Mouse (Mus musculus) stomach, embryonic 14.5 days (tissue): Measurements from ENCODE around the gene Myrf. TPM values are rescaled to one million over a fixed set of nuclear protein-coding genes. Genes with fewer than 3 reads are reported as not detected.

Source experiments
- ATAC-seq: fragments of 200-750 bp; cut with Nextera tagmentation; 2 replicates; pipeline ENCODE4 v1.8.0; 2017; ENCODE audit warnings: low read depth, moderate TSS enrichment; ENCODE audit not compliant: insufficient number of reproducible peaks, insufficient read depth, low FRiP score
- H3K27ac ChIP-seq: fragments of 300-500 bp; sonication (generic); 2 replicates; pipeline ENCODE4 v1.5.1; 2014; ENCODE audit warnings: mild to moderate bottlenecking, low read length, moderate library complexity, mixed read lengths
- H3K27me3 ChIP-seq: fragments of 300-500 bp; sonication (generic); 2 replicates; pipeline ENCODE4 v1.6.1; 2014; ENCODE audit warnings: low read length, control low read depth, mixed read lengths; ENCODE audit not compliant: control insufficient read depth, insufficient read depth
- H3K36me3 ChIP-seq: fragments of 300-500 bp; sonication (generic); 2 replicates; pipeline ENCODE4 v1.6.1; 2014; ENCODE audit warnings: mild to moderate bottlenecking, control low read depth, low read length, moderate library complexity, mixed read lengths; ENCODE audit not compliant: control insufficient read depth, insufficient read depth
- H3K4me1 ChIP-seq: fragments of 300-500 bp; sonication (generic); 2 replicates; pipeline ENCODE4 v1.6.1; 2014; ENCODE audit warnings: low read length, control low read depth, mixed read lengths; ENCODE audit not compliant: control insufficient read depth, insufficient read depth
- H3K4me2 ChIP-seq: fragments of 300-500 bp; sonication (generic); replicated peaks from 2 replicates; pipeline ENCODE4 v1.6.1; 2014; ENCODE audit warnings: low read depth, low read length, control low read depth
- H3K4me3 ChIP-seq: fragments of 300-500 bp; sonication (generic); 2 replicates; pipeline ENCODE4 v1.5.1; 2014; ENCODE audit warnings: low read depth, low read length, control low read depth
- H3K9ac ChIP-seq: fragments of 300-500 bp; sonication (generic); replicated peaks from 2 replicates; pipeline ENCODE4 v1.6.1; 2014; ENCODE audit warnings: low read depth, mild to moderate bottlenecking, control low read depth, low read length, moderate library complexity, mixed read lengths
- H3K9me3 ChIP-seq: fragments of 300-500 bp; sonication (generic); 2 replicates; pipeline ENCODE4 v1.6.1; 2016; ENCODE audit warnings: low read depth, low read length, control low read depth; ENCODE audit not compliant: control insufficient read depth
- WGBS: fragments of 180-500 bp; shearing (Covaris S2); extraction: QIAGEN DNeasy Blood & Tissue Kit; methylation state at CpG from one replicate; pipeline ENCODE4 v1.1.7; 2014; 5-methylcytosine and 5-hydroxymethylcytosine counted together
- polyA plus RNA-seq: library from polyadenylated mRNA; unstranded; fragments of >200 nt; fragmentation: Nextera tagmentation; extraction: Ambion mirVana; gene quantifications from 2 replicates; pipeline ENCODE4 v1.2.1, GENCODE M21; 2014

Myrf gene
- polyA plus RNA-seq, 1 experiment from 2014 or later: 28.4 TPM

GRCm38 (mm10) chr19:10239975-10240653 lies 434 bp downstream of the Myrf start:
- Histone ChIP-seq H3K4me1 (peaks cover 16% of the 10 kb centered on the region), H3K9me3 (no peaks in the 10 kb centered on the region), H3K36me3 (no peaks in the 10 kb centered on the region), H3K27ac (peak overlapping the region; percentile 35; the same call in 1 of the 2 replicates), H3K4me2 (peak overlapping the region; percentile 62), H3K4me3 (peak overlapping the region; percentile 45), H3K9ac (peak overlapping the region; percentile 67), H3K27me3 (no peaks in the 10 kb centered on the region)
- 1% methylated on average over 26 of the region's 26 CpGs for WGBS
- no peak; the same call in 1 of the 2 replicates for ATAC-seq

- Histone ChIP-seq H3K4me3 (peak overlapping the region; percentile 45), H3K36me3 (no peaks in the 10 kb centered on the region), H3K4me1 (peaks cover 20% of the 10 kb centered on the region), H3K9me3 (no peaks in the 10 kb centered on the region), H3K27me3 (no peaks in the 10 kb centered on the region), H3K9ac (0 out of 2 replicates have a peak overlapping the region, but pooled peaks have one; percentile 67), H3K27ac (peak overlapping the region; percentile 35; the same call in 1 of the 2 replicates), H3K4me2 (peak overlapping the region; percentile 62)
- ATAC-seq: no peak
- 25% methylated on average over 2 of the region's 2 CpGs for WGBS
Measured at GRCm38 (mm10) chr19:10239419-10239818, 1.1 kb downstream of the Myrf start.

GRCm38 (mm10) chr19:10238477-10238876 lies 2.1 kb downstream of the Myrf start:
- Histone ChIP-seq H3K27me3 (no peaks in the 10 kb centered on the region), H3K9me3 (no peaks in the 10 kb centered on the region), H3K27ac (peak overlapping the region; percentile 35; the same call in 1 of the 2 replicates), H3K9ac (no peak overlapping the region), H3K36me3 (no peaks in the 10 kb centered on the region), H3K4me2 (peak overlapping the region; percentile 62), H3K4me1 (peaks cover 20% of the 10 kb centered on the region), H3K4me3 (no peak overlapping the region)
- no peak for ATAC-seq
- WGBS: 22% methylated on average over 3 of the region's 3 CpGs

GRCm38 (mm10) chr19:10235784-10236565 lies 4.6 kb downstream of the Myrf start:
- peak overlapping the region; percentile 34; the same call in 1 of the 2 replicates for H3K27ac ChIP-seq
- no peak overlapping the region for H3K9ac ChIP-seq
- no peak overlapping the region for H3K4me3 ChIP-seq
- no peaks in the 10 kb centered on the region for H3K9me3 ChIP-seq
- H3K36me3 ChIP-seq: no peaks in the 10 kb centered on the region
- ATAC-seq: peak; percentile 56
- H3K4me2 ChIP-seq: no peak overlapping the region; the same call in 1 of the 2 replicates
- no peaks in the 10 kb centered on the region for H3K27me3 ChIP-seq
- H3K4me1 ChIP-seq: peaks cover 29% of the 10 kb centered on the region
- 56% methylated on average over 9 of the region's 9 CpGs for WGBS

GRCm38 (mm10) chr19:10232327-10233017 lies 8.1 kb downstream of the Myrf start:
- H3K4me1 ChIP-seq: peaks cover 32% of the 10 kb centered on the region
- H3K4me3 ChIP-seq: no peak overlapping the region
- no peak for ATAC-seq
- H3K27ac ChIP-seq: peak overlapping the region; percentile 48; the same call in 1 of the 2 replicates
- no peaks in the 10 kb centered on the region for H3K9me3 ChIP-seq
- WGBS: 47% methylated on average over 9 of the region's 9 CpGs
- no peaks in the 10 kb centered on the region for H3K36me3 ChIP-seq
- no peak overlapping the region for H3K9ac ChIP-seq
- H3K27me3 ChIP-seq: no peaks in the 10 kb centered on the region
- H3K4me2 ChIP-seq: no peak overlapping the region

- Histone ChIP-seq H3K4me3 (no peak overlapping the region), H3K36me3 (no peaks in the 10 kb centered on the region), H3K9ac (no peak overlapping the region), H3K4me1 (peaks cover 32% of the 10 kb centered on the region), H3K9me3 (no peaks in the 10 kb centered on the region), H3K27me3 (no peaks in the 10 kb centered on the region), H3K4me2 (no peak overlapping the region), H3K27ac (peak overlapping the region; percentile 48; the same call in 1 of the 2 replicates)
- WGBS: 35% methylated on average over 5 of the region's 5 CpGs
- no peak for ATAC-seq
Measured at GRCm38 (mm10) chr19:10231871-10232270, 8.7 kb downstream of the Myrf start.

GRCm38 (mm10) chr19:10231016-10231415 lies 9.5 kb downstream of the Myrf start:
- ATAC-seq: peak; percentile 40; the same call in 1 of the 2 replicates
- Histone ChIP-seq H3K27ac (peak overlapping the region; percentile 48; the same call in 1 of the 2 replicates), H3K9me3 (no peaks in the 10 kb centered on the region), H3K4me2 (no peak overlapping the region), H3K4me3 (no peak overlapping the region), H3K36me3 (no peaks in the 10 kb centered on the region), H3K4me1 (peaks cover 30% of the 10 kb centered on the region), H3K27me3 (no peaks in the 10 kb centered on the region), H3K9ac (no peak overlapping the region)
- WGBS: 16% methylated on average over 7 of the region's 7 CpGs

GRCm38 (mm10) chr19:10225767-10226166 lies 14.8 kb downstream of the Myrf start:
- H3K4me1 ChIP-seq: peaks cover 38% of the 10 kb centered on the region
- H3K27me3 ChIP-seq: no peaks in the 10 kb centered on the region
- no peak overlapping the region for H3K4me2 ChIP-seq
- no peak overlapping the region for H3K4me3 ChIP-seq
- no peak overlapping the region for H3K9ac ChIP-seq
- ATAC-seq: no peak
- peak overlapping the region; percentile 71; the same call in 1 of the 2 replicates for H3K27ac ChIP-seq
- H3K9me3 ChIP-seq: no peaks in the 10 kb centered on the region
- no peaks in the 10 kb centered on the region for H3K36me3 ChIP-seq
- WGBS: 39% methylated on average over 4 of the region's 4 CpGs
